Mouse (Mus musculus) bone marrow, adult 2 months (tissue): Measurements from ENCODE around the gene Chka.

ENCODE experiments used
- CTCF ChIP-seq: fragments of 200-500 bp; IDR thresholded peaks from 2 replicates; pipeline ENCODE4 v1.5.1; 2011; ENCODE audit warnings: low read length, control low read depth; ENCODE audit not compliant: control insufficient read depth, insufficient read depth
- POLR2A ChIP-seq: fragments of 200-500 bp; IDR thresholded peaks from 2 replicates; pipeline ENCODE4 v1.6.1; 2011; ENCODE audit warnings: low read depth, mild to moderate bottlenecking, control low read depth, low read length, borderline replicate concordance; ENCODE audit not compliant: control insufficient read depth

GRCm38 (mm10) chr19:3942986-3943735, 91.6 kb downstream of the Chka start:
- TF ChIP-seq CTCF: no peak
- no peak for TF ChIP-seq POLR2A
